In genomic region chr6:120715851-120716250, GRCm38 (mm10) we compare ENCODE assay signal across 11 mouse cellular contexts. TPM values are rescaled to one million over a fixed set of nuclear protein-coding genes. Genes with fewer than 3 reads are reported as not detected.
A peak's percentile ranks its signal among the peaks of the same experiment; 100 is the strongest.
DNase-seq lines count a peak whose midpoint lies in the region; ATAC-seq lines count a peak whose summit lies in the region.
"Had no signal": no experiment of that assay in that cellular context is flagged by ENCODE, and none has a peak within 500 bp of the region (broad histone marks: within the 10 kb centered on the region; RNA-seq: fewer than 3 reads in every experiment).

No protein-coding gene starts in this region.

- H3K36me3 ChIP-seq in hindbrain, embryonic 12.5 days: no peaks in the 10 kb centered on the region
- no peaks in the 10 kb centered on the region for H3K36me3 ChIP-seq in midbrain, embryonic 13.5 days
- H3K36me3 ChIP-seq: liver, embryonic 15.5 days had no signal

- H3K4me2 ChIP-seq in hindbrain, embryonic 12.5 days (replicated peaks): no peak overlapping the region
- H3K4me2 ChIP-seq in midbrain, embryonic 13.5 days (replicated peaks): no peak overlapping the region
- H3K4me2 ChIP-seq: liver, embryonic 15.5 days had no signal

- ATAC-seq in hindbrain, embryonic 12.5 days (ENCODE audit: low FRiP score): peak; percentile 85
- peak; percentile 79 for ATAC-seq in midbrain, embryonic 13.5 days
- no peak for ATAC-seq in erythroblast, adult 5-6 weeks (replicated peaks; ENCODE audit: low FRiP score, poor library complexity, severe bottlenecking)

- peak overlapping the region; percentile 76 for H3K27ac ChIP-seq in hindbrain, embryonic 12.5 days
- peak overlapping the region; percentile 74 for H3K27ac ChIP-seq in midbrain, embryonic 13.5 days
- H3K27ac ChIP-seq: liver, embryonic 15.5 days had no signal

- no peak overlapping the region for H3K4me3 ChIP-seq in hindbrain, embryonic 12.5 days
- no peak overlapping the region for H3K4me3 ChIP-seq in midbrain, embryonic 13.5 days (replicated peaks)
- H3K4me3 ChIP-seq: liver, embryonic 15.5 days had no signal

- H3K9me3 ChIP-seq in hindbrain, embryonic 12.5 days (replicated peaks): no peaks in the 10 kb centered on the region
- no peaks in the 10 kb centered on the region for H3K9me3 ChIP-seq in midbrain, embryonic 13.5 days
- H3K9me3 ChIP-seq: liver, embryonic 15.5 days had no signal

- peaks cover 24% of the 10 kb centered on the region for H3K4me1 ChIP-seq in hindbrain, embryonic 12.5 days
- H3K4me1 ChIP-seq in midbrain, embryonic 13.5 days (replicated peaks): peaks cover 33% of the 10 kb centered on the region

- H3K9ac ChIP-seq in hindbrain, embryonic 12.5 days: no peak overlapping the region
- no peak overlapping the region for H3K9ac ChIP-seq in midbrain, embryonic 13.5 days (replicated peaks)
- H3K9ac ChIP-seq: liver, embryonic 15.5 days had no signal

- DNase-seq in cerebellum, adult 18-20 months: peak; percentile 21 to 25
- DNase-seq in embryo, embryonic 10 days (ENCODE audit: low spot score): peak; percentile 51
- no peak for DNase-seq in ovary, adult 18-20 months (ENCODE audit: low spot score)
- no peak for DNase-seq in frontal cortex, postnatal 14 days (ENCODE audit: low spot score in 2 of 2)
- DNase-seq in thymus, adult 18-20 months: no peak
- DNase-seq: adrenal gland, postnatal 10 days; heart, postnatal 4 days had no signal

- H3K27me3 ChIP-seq in hindbrain, embryonic 12.5 days: no peaks in the 10 kb centered on the region
- H3K27me3 ChIP-seq in midbrain, embryonic 13.5 days: no peaks in the 10 kb centered on the region
- H3K27me3 ChIP-seq: liver, embryonic 15.5 days had no signal

RNA-seq across cellular contexts. Expression of gene Cecr2, which starts 49.7 kb away (rescaled TPM):
- 15.2 and 15.7 TPM in 2 replicates for polyA plus RNA-seq in hindbrain, embryonic 12.5 days (2016; fragmentation: Nextera tagmentation; extraction: Ambion mirVana)
- polyA plus RNA-seq in midbrain, embryonic 13.5 days (2015; fragmentation: Nextera tagmentation; extraction: Ambion mirVana): 5.6 and 7.6 TPM in 2 replicates
- 13.1 and 19.2 TPM in 2 replicates for total RNA-seq in erythroblast, adult 5-6 weeks (2015; ENCODE audit: low replicate concordance)
- total RNA-seq in erythroblast, adult 5-6 weeks (2017; ENCODE audit: low replicate concordance): 17.0 and 25.6 TPM in 2 replicates

RNA-seq across cellular contexts. Expression of gene Slc25a18, which starts 57.5 kb away (rescaled TPM):
- polyA plus RNA-seq in hindbrain, embryonic 12.5 days (2016; fragmentation: Nextera tagmentation; extraction: Ambion mirVana): 2.2 and 2.9 TPM in 2 replicates
- polyA plus RNA-seq in midbrain, embryonic 13.5 days (2015; fragmentation: Nextera tagmentation; extraction: Ambion mirVana): 3.8 and 4.2 TPM in 2 replicates
- not detected in 2 replicates for total RNA-seq in erythroblast, adult 5-6 weeks (2015; ENCODE audit: low replicate concordance)
- total RNA-seq in erythroblast, adult 5-6 weeks (2017; ENCODE audit: low replicate concordance): 0.26 TPM in 1 of 2 replicates, not detected in the other

Comparison
In these comparisons a context has a peak if more than half of its experiments do, and no peak if none do; other contexts are left out.
1. DNase-seq: peak in cerebellum, adult 18-20 months (2 of 2) and embryo, embryonic 10 days (single experiment); none in ovary, adult 18-20 months (single experiment), frontal cortex, postnatal 14 days (0 of 2) and thymus, adult 18-20 months (0 of 2).